In genomic region chr11:7337826-7338225, GRCm38 (mm10) we compare ENCODE assay signal across 21 mouse cellular contexts.
DNase-seq lines count a peak whose midpoint lies in the region; ATAC-seq and TF ChIP-seq lines count a peak whose summit lies in the region.
"Had no signal": no experiment of that assay in that cellular context is flagged by ENCODE, and none has a peak within 500 bp of the region (broad histone marks: within the 10 kb centered on the region; RNA-seq: fewer than 3 reads in every experiment).

No protein-coding gene starts in this region.

- no peak for TF ChIP-seq EP300 in heart, adult 2 months (IDR thresholded peaks at IDR 0.05; ENCODE audit: insufficient read depth, low read depth, low read length)

- peaks cover 12% of the 10 kb centered on the region for H3K9me3 ChIP-seq in heart, embryonic 10.5 days
- H3K9me3 ChIP-seq in ES-E14 (ENCODE audit: control insufficient read depth, insufficient read depth, low read depth, low read length): 0 out of 2 replicates have a peak, but pooled peaks cover 2% of the 10 kb centered on the region
- H3K9me3 ChIP-seq: forebrain, embryonic 15.5 days had no signal

- H3K4me3 ChIP-seq in heart, adult 2 months: no peak overlapping the region
- H3K4me3 ChIP-seq in heart, embryonic 10.5 days: no peak overlapping the region
- H3K4me3 ChIP-seq in left cerebral cortex, adult 2 months: no peak overlapping the region
- no peak overlapping the region for H3K4me3 ChIP-seq in ES-E14 (ENCODE audit: insufficient read depth in 1 of 2, low read depth in 1 of 2, low read length in 2 of 2, poor library complexity in 1 of 2, severe bottlenecking in 1 of 2)
- H3K4me3 ChIP-seq: embryonic facial prominence, embryonic 15.5 days; erythroblast, embryonic 14.5 days; forebrain, embryonic 15.5 days; hindbrain, embryonic 13.5 days; intestine, embryonic 15.5 days had no signal

- in situ Hi-C loops in ES-E14 (cut with MboI; ENCODE audit: low sequenced_read_pairs in 2 of 2, unreplicated experiment in 2 of 2): no loop called here
- in situ Hi-C loops in Patski (cut with MboI; ENCODE audit: low pct_unique_long_range_greater_than_20kb): no loop called here

- TF ChIP-seq POLR2A in heart, adult 2 months (IDR thresholded peaks at IDR 0.05; ENCODE audit: insufficient read depth, low read depth, low read length): no peak

- POLR2A ChIA-PET in Patski (lab: Charles Lee): no interaction called here

- intact Hi-C loops in heart, adult 2 months (cut with DNase I): loop anchor here (2.0 kb wide), 1 partner anchor 123 kb away; no protein-coding TSS in a partner anchor
- intact Hi-C loops in left cerebral cortex, adult 2 months (cut with DNase I): loop anchor here (2.0 to 10.0 kb wide), 2 partner anchors 123 to 907 kb away; no protein-coding TSS in a partner anchor
- intact Hi-C loops in left cerebral cortex, postnatal 10 days (cut with DNase I): loop anchor here (5.0 kb wide), 1 partner anchor 121 kb away; no protein-coding TSS in a partner anchor

- no peaks in the 10 kb centered on the region for H3K4me1 ChIP-seq in heart, adult 2 months (ENCODE audit: control insufficient read depth, insufficient read depth, low read length)
- no peaks in the 10 kb centered on the region for H3K4me1 ChIP-seq in heart, embryonic 10.5 days
- no peaks in the 10 kb centered on the region for H3K4me1 ChIP-seq in ES-E14 (ENCODE audit: control insufficient read depth in 2 of 2, insufficient read depth in 2 of 2, low read length in 2 of 2, poor library complexity in 1 of 2)
- H3K4me1 ChIP-seq: embryonic facial prominence, embryonic 15.5 days; forebrain, embryonic 15.5 days; hindbrain, embryonic 13.5 days; intestine, embryonic 15.5 days had no signal

- CTCF ChIA-PET in Patski (lab: Charles Lee): no interaction called here

- DNase-seq in heart, adult 2 months: no peak
- no peak for DNase-seq in heart, embryonic 10.5 days (ENCODE audit: low spot score)
- no peak for DNase-seq in left cerebral cortex, adult 2 months (ENCODE audit: extremely low spot score in 1 of 2, low spot score in 2 of 2)
- no peak for DNase-seq in left cerebral cortex, postnatal 10 days (ENCODE audit: extremely low spot score in 1 of 2, low spot score in 2 of 2)
- DNase-seq in ES-E14 (ENCODE audit: low read depth, low spot score): no peak
- DNase-seq in Patski (ENCODE audit: low read depth, low spot score): no peak
- no peak for DNase-seq in cerebellum, adult 11 months
- DNase-seq: adrenal gland, adult 2 months; adrenal gland, postnatal 36 days; cerebellum, adult 8-10 months; cerebellum, postnatal 14 days; embryo, embryonic 11 days; gastrocnemius, postnatal 25 days; heart, postnatal 10 days; heart, postnatal 4 days had no signal

- H3K36me3 ChIP-seq in heart, adult 2 months (ENCODE audit: control insufficient read depth, insufficient read depth, low read length): no peaks in the 10 kb centered on the region
- H3K36me3 ChIP-seq in heart, embryonic 10.5 days: no peaks in the 10 kb centered on the region
- no peaks in the 10 kb centered on the region for H3K36me3 ChIP-seq in ES-E14 (ENCODE audit: control insufficient read depth, insufficient read depth, low read length, poor library complexity, severe bottlenecking)
- H3K36me3 ChIP-seq: embryonic facial prominence, embryonic 15.5 days; forebrain, embryonic 15.5 days; G1E; hindbrain, embryonic 13.5 days; intestine, embryonic 15.5 days had no signal

- TF ChIP-seq CTCF in heart, adult 2 months (IDR thresholded peaks at IDR 0.05): peak; percentile 47
- TF ChIP-seq CTCF in left cerebral cortex, adult 2 months (IDR thresholded peaks at IDR 0.05): peak; percentile 55
- TF ChIP-seq CTCF in Patski (IDR thresholded peaks at IDR 0.05): peak; percentile 15

- H3K79me2 ChIP-seq in heart, adult 2 months (replicated peaks; ENCODE audit: control insufficient read depth, insufficient read depth, low read length): no peaks in the 10 kb centered on the region

- no peak overlapping the region for H3K9ac ChIP-seq in heart, adult 2 months (ENCODE audit: low read depth, low read length)
- no peak overlapping the region for H3K9ac ChIP-seq in ES-E14 (ENCODE audit: insufficient read depth, low read depth, low read length, poor library complexity, severe bottlenecking)
- H3K9ac ChIP-seq: embryonic facial prominence, embryonic 15.5 days; forebrain, embryonic 15.5 days; hindbrain, embryonic 13.5 days; intestine, embryonic 15.5 days had no signal

- H3K27me3 ChIP-seq in heart, adult 2 months (ENCODE audit: control insufficient read depth, insufficient read depth, low read length): no peaks in the 10 kb centered on the region
- no peaks in the 10 kb centered on the region for H3K27me3 ChIP-seq in heart, embryonic 10.5 days (ENCODE audit: insufficient read depth, poor library complexity, severe bottlenecking)
- no peaks in the 10 kb centered on the region for H3K27me3 ChIP-seq in Patski
- H3K27me3 ChIP-seq: embryonic facial prominence, embryonic 15.5 days; forebrain, embryonic 15.5 days; hindbrain, embryonic 13.5 days; intestine, embryonic 15.5 days had no signal

- no peak overlapping the region for H3K27ac ChIP-seq in heart, adult 2 months
- no peak overlapping the region for H3K27ac ChIP-seq in heart, embryonic 10.5 days
- H3K27ac ChIP-seq in left cerebral cortex, adult 2 months: no peak overlapping the region
- H3K27ac ChIP-seq in ES-E14 (ENCODE audit: insufficient read depth, low read depth, low read length, poor library complexity, severe bottlenecking): no peak overlapping the region
- H3K27ac ChIP-seq: embryonic facial prominence, embryonic 15.5 days; forebrain, embryonic 15.5 days; hindbrain, embryonic 13.5 days; intestine, embryonic 15.5 days had no signal

- ATAC-seq in Patski: no peak
- ATAC-seq: forebrain, embryonic 15.5 days; intestine, embryonic 15.5 days had no signal

TF ChIP-seq in ES-E14, 5 proteins besides CTCF, POLR2A, EP300 and RAD21:
- TF ChIP-seq HCFC1 (IDR thresholded peaks at IDR 0.05; ENCODE audit: borderline replicate concordance, insufficient read depth, low read length) (no peak), MAFK (IDR thresholded peaks at IDR 0.05; ENCODE audit: insufficient read depth, low read depth, low read length) (no peak), CHD2 (IDR thresholded peaks at IDR 0.05; ENCODE audit: low read depth, low read length) (no peak), ZNF384 (IDR thresholded peaks at IDR 0.05; ENCODE audit: low read depth, low read length) (peak; percentile 90), ZC3H11A (IDR thresholded peaks at IDR 0.05; ENCODE audit: borderline replicate concordance, low read depth, low read length) (no peak)
